Mouse (Mus musculus) midbrain, embryonic 13.5 days (tissue): ENCODE measurements at regions not wholly inside any gene's neighbourhood (a gene's known extent, or its start where the extent isn't known, plus 50 kb on each side); places are given as distances from the start of the nearest gene placed in this dataset.
"Not testable (repeated sequence)": the region's sequence is repeated elsewhere in the genome, so short reads cannot be mapped to it uniquely, and the experiment has no call there.

Source experiments
- ATAC-seq: fragments of 200-750 bp; cut with Nextera tagmentation; 2 replicates; pipeline ENCODE4 v1.8.0; 2017; ENCODE audit warnings: mild to moderate bottlenecking, moderate TSS enrichment, moderate library complexity
- H3K27ac ChIP-seq: fragments of 300-500 bp; sonication (generic); 2 replicates; pipeline ENCODE4 v1.5.1; 2015; ENCODE audit warnings: inconsistent platforms, mild to moderate bottlenecking, moderate library complexity
- H3K27me3 ChIP-seq: fragments of 300-500 bp; sonication (generic); 2 replicates; pipeline ENCODE4 v1.6.1; 2015; ENCODE audit warnings: mild to moderate bottlenecking, inconsistent platforms
- H3K36me3 ChIP-seq: fragments of 300-500 bp; sonication (generic); 2 replicates; pipeline ENCODE4 v1.6.1; 2015; ENCODE audit warnings: mild to moderate bottlenecking, inconsistent platforms
- H3K4me1 ChIP-seq: fragments of 300-500 bp; sonication (generic); replicated peaks from 2 replicates; pipeline ENCODE4 v1.6.1; 2015; ENCODE audit warnings: inconsistent platforms
- H3K4me2 ChIP-seq: fragments of 300-500 bp; sonication (generic); replicated peaks from 2 replicates; pipeline ENCODE4 v1.6.1; 2015; ENCODE audit warnings: moderate library complexity, mild to moderate bottlenecking, inconsistent platforms
- H3K4me3 ChIP-seq: fragments of 300-500 bp; sonication (generic); replicated peaks from 2 replicates; pipeline ENCODE4 v1.5.1; 2015; ENCODE audit warnings: mild to moderate bottlenecking, inconsistent platforms
- H3K9ac ChIP-seq: fragments of 300-500 bp; sonication (generic); replicated peaks from 2 replicates; pipeline ENCODE4 v1.6.1; 2015; ENCODE audit warnings: mild to moderate bottlenecking, inconsistent platforms
- H3K9me3 ChIP-seq: fragments of 300-500 bp; sonication (generic); 2 replicates; pipeline ENCODE4 v1.6.1; 2016; ENCODE audit warnings: mild to moderate bottlenecking, inconsistent platforms
- WGBS: fragments of 180-500 bp; shearing (Covaris S2); methylation state at CpG from one replicate; pipeline ENCODE4 v1.1.7; 2015; 5-methylcytosine and 5-hydroxymethylcytosine counted together

GRCm38 (mm10) chr3:78581868-78582267 lies 704.4 kb downstream of the Rapgef2 start:
- WGBS: 14% methylated on average over 1 of the region's 1 CpGs
- H3K4me2 ChIP-seq: no peak overlapping the region
- H3K27me3 ChIP-seq: no peaks in the 10 kb centered on the region
- no peaks in the 10 kb centered on the region for H3K36me3 ChIP-seq
- no peaks in the 10 kb centered on the region for H3K9me3 ChIP-seq
- H3K27ac ChIP-seq: no peak overlapping the region
- H3K9ac ChIP-seq: no peak overlapping the region
- no peaks in the 10 kb centered on the region for H3K4me1 ChIP-seq
- 0 out of 2 replicates have a peak, but pooled peaks have one; percentile 43 for ATAC-seq
- no peak overlapping the region for H3K4me3 ChIP-seq

- H3K4me2 ChIP-seq: no peak overlapping the region
- H3K27me3 ChIP-seq: no peaks in the 10 kb centered on the region
- 0 out of 2 replicates have a peak, but pooled peaks cover under 1% of the 10 kb centered on the region for H3K4me1 ChIP-seq
- 73% methylated on average over 3 of the region's 3 CpGs for WGBS
- no peak overlapping the region for H3K27ac ChIP-seq
- H3K36me3 ChIP-seq: no peaks in the 10 kb centered on the region
- no peak overlapping the region for H3K9ac ChIP-seq
- no peak for ATAC-seq
- H3K9me3 ChIP-seq: no peaks in the 10 kb centered on the region
- no peak overlapping the region for H3K4me3 ChIP-seq
Observed at GRCm38 (mm10) chr3:78581100-78581499, 705.2 kb downstream of the Rapgef2 start.

GRCm38 (mm10) chr3:78575667-78576464 lies 710.5 kb downstream of the Rapgef2 start:
- H3K9me3 ChIP-seq: 0 out of 2 replicates have a peak, but pooled peaks cover 4% of the 10 kb centered on the region
- WGBS: 41% methylated on average over 2 of the region's 2 CpGs
- no peak overlapping the region for H3K9ac ChIP-seq
- no peaks in the 10 kb centered on the region for H3K27me3 ChIP-seq
- H3K4me2 ChIP-seq: no peak overlapping the region
- 0 out of 2 replicates have a peak, but pooled peaks cover 6% of the 10 kb centered on the region for H3K4me1 ChIP-seq
- no peak overlapping the region for H3K4me3 ChIP-seq
- H3K36me3 ChIP-seq: no peaks in the 10 kb centered on the region
- H3K27ac ChIP-seq: no peak overlapping the region
- no peak for ATAC-seq

GRCm38 (mm10) chr3:78574807-78575206 lies 711.5 kb downstream of the Rapgef2 start:
- no peak overlapping the region for H3K27ac ChIP-seq
- 0 out of 2 replicates have a peak, but pooled peaks cover 4% of the 10 kb centered on the region for H3K9me3 ChIP-seq
- H3K4me2 ChIP-seq: no peak overlapping the region
- H3K4me3 ChIP-seq: no peak overlapping the region
- 70% methylated on average over 3 of the region's 3 CpGs for WGBS
- H3K4me1 ChIP-seq: 0 out of 2 replicates have a peak, but pooled peaks cover 6% of the 10 kb centered on the region
- H3K9ac ChIP-seq: no peak overlapping the region
- no peaks in the 10 kb centered on the region for H3K27me3 ChIP-seq
- ATAC-seq: no peak
- H3K36me3 ChIP-seq: no peaks in the 10 kb centered on the region

GRCm38 (mm10) chr3:78573299-78573698 lies 713.0 kb downstream of the Rapgef2 start:
- H3K36me3 ChIP-seq: no peaks in the 10 kb centered on the region
- no peak overlapping the region for H3K9ac ChIP-seq
- WGBS: 88% methylated on average over 6 of the region's 6 CpGs
- H3K4me2 ChIP-seq: no peak overlapping the region
- no peak overlapping the region for H3K27ac ChIP-seq
- H3K4me3 ChIP-seq: no peak overlapping the region
- 0 out of 2 replicates have a peak, but pooled peaks cover 4% of the 10 kb centered on the region for H3K9me3 ChIP-seq
- H3K27me3 ChIP-seq: no peaks in the 10 kb centered on the region
- no peak for ATAC-seq
- 0 out of 2 replicates have a peak, but pooled peaks cover 6% of the 10 kb centered on the region for H3K4me1 ChIP-seq

- not testable (repeated sequence) for H3K4me1 ChIP-seq, H3K36me3 ChIP-seq, H3K27ac ChIP-seq, H3K27me3 ChIP-seq, H3K4me3 ChIP-seq, H3K9me3 ChIP-seq, H3K9ac ChIP-seq, H3K4me2 ChIP-seq, ATAC-seq
Observed at GRCm38 (mm10) chr3:78564926-78565325, 721.4 kb downstream of the Rapgef2 start.
